Mouse (Mus musculus) C2C12 (cell line): ENCODE data around the gene Crtac1. TPM values are rescaled to one million over a fixed set of nuclear protein-coding genes. Genes with fewer than 3 reads are reported as not detected.

Experiments
- H3K27me3 ChIP-seq: one replicate; pipeline ENCODE4 v1.6.1; 2011; ENCODE audit not compliant: control insufficient read depth, insufficient read depth, insufficient read length
- H3K36me3 ChIP-seq: one replicate; pipeline ENCODE4 v1.6.1; 2011; ENCODE audit not compliant: control insufficient read depth, insufficient read depth
- H3K4me3 ChIP-seq: one replicate; pipeline ENCODE4 v1.5.1; 2011; ENCODE audit warnings: mild to moderate bottlenecking, control low read depth; ENCODE audit not compliant: poor library complexity, insufficient read depth, severe bottlenecking
- H3K79me2 ChIP-seq: one replicate; pipeline ENCODE4 v1.6.1; 2011; ENCODE audit not compliant: control insufficient read depth, insufficient read depth
- H3K79me3 ChIP-seq: one replicate; pipeline ENCODE4 v1.6.1; 2011; ENCODE audit warnings: low read depth, control low read depth
- H3ac ChIP-seq: one replicate; pipeline ENCODE3; 2011; ENCODE audit warnings: low read depth; ENCODE audit not compliant: control insufficient read depth, insufficient read length
- CEBPB ChIP-seq: IDR thresholded peaks from one replicate; pipeline ENCODE4 v1.6.1; 2011; ENCODE audit warnings: low read depth, mild to moderate bottlenecking, control low read depth, moderate library complexity
- CTCF ChIP-seq: IDR thresholded peaks from one replicate; pipeline ENCODE4 v1.5.1; 2011; ENCODE audit not compliant: control insufficient read depth, insufficient read depth, insufficient read length
- FOSL1 ChIP-seq: IDR thresholded peaks from one replicate; pipeline ENCODE4 v1.8.0; 2011; ENCODE audit warnings: mild to moderate bottlenecking, low read length; ENCODE audit not compliant: poor library complexity, insufficient read depth, severe bottlenecking
- MAX ChIP-seq: IDR thresholded peaks from one replicate; pipeline ENCODE4 v1.6.1; 2011; ENCODE audit warnings: mild to moderate bottlenecking, control low read depth
- MYOD1 ChIP-seq: IDR thresholded peaks from one replicate; pipeline ENCODE4 v1.6.1; 2011; ENCODE audit warnings: low read depth; ENCODE audit not compliant: control insufficient read depth, insufficient read length
- MYOG ChIP-seq: IDR thresholded peaks from one replicate; pipeline ENCODE4 v1.6.1; 2011; ENCODE audit not compliant: control insufficient read depth, insufficient read length; ENCODE audit errors: extremely low read depth
- USF1 ChIP-seq: IDR thresholded peaks from one replicate; pipeline ENCODE4 v1.6.1; 2011; ENCODE audit warnings: low read depth, mild to moderate bottlenecking, control low read depth, moderate library complexity
- polyA plus RNA-seq: library from polyadenylated mRNA; unstranded; fragments of >200 nt; fragmentation: generic; extraction: Trizol; gene quantifications from one replicate; pipeline ENCODE4 v1.2.1, GENCODE M21; 2012; ENCODE audit warnings: missing spikeins

The Crtac1 gene
- polyA plus RNA-seq, 1 experiment = not detected

DNA sequence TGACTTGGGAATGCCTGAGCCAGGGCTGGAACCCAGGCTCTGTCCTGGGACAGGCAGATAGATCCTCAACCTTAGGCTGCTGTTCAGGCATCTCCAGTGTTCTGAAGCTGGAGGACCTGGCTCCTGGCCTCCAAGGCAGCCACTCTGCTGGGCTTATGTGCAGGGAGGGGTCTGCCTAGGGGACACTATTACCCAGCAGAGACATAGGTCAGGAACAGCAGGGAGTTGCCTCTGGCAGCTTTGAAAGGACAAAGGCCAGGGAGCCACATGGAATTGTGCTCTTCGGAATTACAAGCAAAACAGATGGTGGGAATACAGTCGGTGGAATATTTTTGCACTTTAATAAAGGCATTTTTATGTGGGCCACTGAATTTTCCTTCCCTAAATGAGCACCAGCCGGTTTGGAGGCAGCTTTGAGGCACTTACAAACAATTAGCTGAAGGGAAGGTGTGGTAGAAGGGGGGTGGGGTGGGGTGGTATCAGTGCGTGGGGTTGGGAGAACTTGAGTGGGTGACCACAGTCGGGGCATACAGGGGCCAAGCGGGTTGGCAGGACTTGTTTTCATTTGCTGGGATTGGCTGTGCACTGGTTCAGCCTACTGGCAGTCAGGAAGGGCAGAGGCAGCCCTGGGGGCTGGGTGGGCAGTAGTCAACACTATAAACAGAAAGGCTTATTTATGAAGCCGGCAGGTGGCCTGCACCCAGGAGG lies 140.5 kb downstream of the Crtac1 start:
- Histone ChIP-seq H3ac (no peak overlapping the region), H3K27me3 (peaks cover 68% of the 10 kb centered on the region), H3K36me3 (no peaks in the 10 kb centered on the region), H3K79me3 (no peaks in the 10 kb centered on the region), H3K4me3 (no peak overlapping the region), H3K79me2 (no peaks in the 10 kb centered on the region)
- no peak for TF ChIP-seq CEBPB
- TF ChIP-seq MYOD1 = no peak
- no peak for TF ChIP-seq FOSL1
- TF ChIP-seq MYOG = no peak
- TF ChIP-seq USF1 = no peak
- no peak for TF ChIP-seq MAX
- no peak for TF ChIP-seq CTCF

DNA sequence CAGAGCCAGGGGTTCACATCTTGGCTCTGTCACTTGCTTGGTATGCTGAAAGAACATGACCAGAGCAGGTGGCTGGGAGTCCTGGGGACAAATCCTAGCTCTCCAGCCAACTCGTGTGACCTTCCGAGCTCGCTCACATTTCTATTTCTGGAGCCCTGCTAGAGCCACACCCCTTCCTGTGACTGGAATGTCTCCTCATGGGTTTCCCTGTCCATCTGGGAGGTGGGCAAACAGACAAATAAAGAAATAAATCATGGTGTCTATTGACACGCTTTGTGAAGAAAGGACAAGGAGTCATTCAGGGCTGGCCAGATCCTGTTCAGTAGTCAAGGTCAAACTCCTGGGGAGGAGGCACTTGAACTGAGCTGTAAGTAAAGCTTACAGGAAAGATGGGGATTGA lies 143.2 kb downstream of the Crtac1 start:
- Histone ChIP-seq H3K27me3 (peaks cover 80% of the 10 kb centered on the region), H3K79me3 (no peaks in the 10 kb centered on the region), H3ac (no peak overlapping the region), H3K4me3 (no peak overlapping the region), H3K36me3 (no peaks in the 10 kb centered on the region), H3K79me2 (no peaks in the 10 kb centered on the region)
- TF ChIP-seq USF1 = no peak
- no peak for TF ChIP-seq CTCF
- TF ChIP-seq FOSL1 = no peak
- TF ChIP-seq MYOG = no peak
- TF ChIP-seq MAX = no peak
- TF ChIP-seq MYOD1 = no peak
- no peak for TF ChIP-seq CEBPB

DNA sequence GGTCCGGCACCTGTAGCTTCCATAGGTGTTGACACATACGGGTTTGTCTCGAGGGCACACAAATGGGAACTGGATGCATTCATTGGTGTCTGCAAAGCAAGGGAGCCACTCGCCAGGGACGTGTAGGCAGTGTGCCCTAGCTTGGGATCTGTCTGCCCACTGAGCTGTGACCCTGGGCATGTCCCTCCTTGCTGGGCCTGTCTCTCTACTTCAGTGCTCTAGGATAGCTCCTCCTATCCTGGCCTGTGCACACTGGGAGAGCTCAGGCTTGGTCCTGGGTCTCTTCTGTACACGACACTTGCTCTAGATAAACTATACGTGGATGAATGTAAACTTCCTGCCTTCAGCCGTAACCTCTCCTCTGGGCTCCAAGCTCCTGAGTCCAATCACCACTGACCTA lies 147.4 kb downstream of the Crtac1 start:
- H3K27me3 ChIP-seq = peaks cover 77% of the 10 kb centered on the region
- H3ac ChIP-seq = no peak overlapping the region
- H3K79me2 ChIP-seq = no peaks in the 10 kb centered on the region
- no peak for TF ChIP-seq MYOG
- no peak for TF ChIP-seq MYOD1
- TF ChIP-seq FOSL1 = no peak
- no peak for TF ChIP-seq MAX
- TF ChIP-seq USF1 = no peak
- no peak for TF ChIP-seq CTCF
- no peak for TF ChIP-seq CEBPB
- H3K36me3 ChIP-seq = no peaks in the 10 kb centered on the region
- no peak overlapping the region for H3K4me3 ChIP-seq
- no peaks in the 10 kb centered on the region for H3K79me3 ChIP-seq

DNA sequence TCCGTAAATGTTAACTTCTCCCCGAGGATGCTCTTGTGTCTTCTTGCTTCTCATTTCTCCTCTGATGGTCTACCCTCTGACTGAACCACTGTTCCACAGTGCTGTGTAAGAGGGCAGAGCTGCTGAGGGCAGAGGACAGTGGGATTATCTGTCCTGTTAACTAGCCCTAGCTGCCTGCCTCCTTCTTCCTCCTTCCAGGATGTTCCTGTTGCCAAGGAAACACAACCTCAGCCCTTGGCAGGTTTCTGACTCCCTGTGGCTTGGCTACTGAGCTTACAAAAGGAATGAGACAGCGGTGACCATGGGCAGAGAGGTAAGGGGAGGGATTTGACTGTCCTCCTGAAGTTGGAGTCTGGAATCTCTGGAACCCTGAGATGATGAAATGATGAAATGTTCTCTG lies 152.0 kb downstream of the Crtac1 start:
- no peaks in the 10 kb centered on the region for H3K79me3 ChIP-seq
- H3K4me3 ChIP-seq = no peak overlapping the region
- H3ac ChIP-seq = no peak overlapping the region
- no peaks in the 10 kb centered on the region for H3K79me2 ChIP-seq
- H3K27me3 ChIP-seq = peaks cover 86% of the 10 kb centered on the region
- no peaks in the 10 kb centered on the region for H3K36me3 ChIP-seq
- TF ChIP-seq USF1 (no peak), MYOD1 (no peak), FOSL1 (no peak), CTCF (no peak), CEBPB (no peak), MAX (no peak), MYOG (no peak)

DNA sequence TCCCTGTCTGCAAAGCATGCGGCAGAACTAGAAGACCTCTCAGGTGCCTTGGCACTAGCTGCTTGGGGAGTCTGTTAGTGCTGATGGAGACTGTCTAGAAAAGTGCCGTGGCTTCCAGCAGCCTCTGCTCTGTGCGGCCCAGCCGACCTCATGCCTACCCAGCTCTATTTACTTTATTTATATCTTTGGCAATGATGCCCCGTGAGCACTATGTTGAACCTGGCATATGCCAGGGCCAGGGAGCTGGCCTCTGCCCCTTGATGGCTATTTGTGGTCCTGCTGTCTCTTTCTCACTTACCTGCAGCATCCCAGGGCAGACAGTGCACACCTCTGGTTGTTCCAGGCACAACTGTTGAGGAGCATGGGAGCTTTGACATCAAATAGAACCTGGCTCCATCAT lies 153.1 kb downstream of the Crtac1 start:
- Histone ChIP-seq H3K79me3 (no peaks in the 10 kb centered on the region), H3ac (no peak overlapping the region), H3K36me3 (no peaks in the 10 kb centered on the region), H3K79me2 (no peaks in the 10 kb centered on the region), H3K4me3 (no peak overlapping the region), H3K27me3 (peaks cover 82% of the 10 kb centered on the region)
- TF ChIP-seq USF1 = no peak
- no peak for TF ChIP-seq FOSL1
- TF ChIP-seq CEBPB = no peak
- TF ChIP-seq MYOD1 = no peak
- no peak for TF ChIP-seq MAX
- no peak for TF ChIP-seq MYOG
- no peak for TF ChIP-seq CTCF
